Mouse (Mus musculus) adrenal gland, adult 8-10 months (tissue): Measurements from ENCODE around the gene Arhgef33. TPM values are rescaled to one million over a fixed set of nuclear protein-coding genes. Genes with fewer than 3 reads are reported as not detected.
"Not testable (repeated sequence)": the region's sequence is repeated elsewhere in the genome, so short reads cannot be mapped to it uniquely, and the experiment has no call there.

Experiments used
- DNase-seq: peaks from one replicate; pipeline ENCODE4 v3.0.0; 2022
- total RNA-seq, 4 experiments: library from RNA; stranded (reverse); gene quantifications; 2 replicates each; pipeline ENCODE4 v1.2.4; 2022

Gene Arhgef33
- total RNA-seq, 4 experiments from 2014 or later, result 0.78 to 2.8 (median 1.3) TPM

GRCm38 (mm10) chr17:80346591-80347125 lies 39.5 kb downstream of the Arhgef33 start:
- no peak for DNase-seq

GRCm38 (mm10) chr17:80347234-80347633 lies 40.0 kb downstream of the Arhgef33 start:
- DNase-seq, result no peak

GRCm38 (mm10) chr17:80360245-80360644 lies 53.0 kb downstream of the Arhgef33 start:
- no peak for DNase-seq

GRCm38 (mm10) chr17:80367276-80367675 lies 60.1 kb downstream of the Arhgef33 start:
- no peak for DNase-seq

- no peak for DNase-seq
Measured at GRCm38 (mm10) chr17:80368606-80369005, 61.4 kb downstream of the Arhgef33 start.

GRCm38 (mm10) chr17:80372989-80373725 lies 66.0 kb downstream of the Arhgef33 start, which contains the start of gene Gm10190:
Gene Gm10190 (minus strand): TSS chr17:80373541.
- DNase-seq, result peak; percentile 81

- no peak for DNase-seq
Measured at GRCm38 (mm10) chr17:80373726-80374096, 66.5 kb downstream of the Arhgef33 start.

- not testable (repeated sequence) for DNase-seq
Measured at GRCm38 (mm10) chr17:80378386-80378785, 71.2 kb downstream of the Arhgef33 start.

- no peak for DNase-seq
Measured at GRCm38 (mm10) chr17:80385671-80386070, 78.5 kb downstream of the Arhgef33 start.

GRCm38 (mm10) chr17:80390024-80390423 lies 82.8 kb downstream of the Arhgef33 start:
- no peak for DNase-seq

- DNase-seq, result peak; percentile 38
Measured at GRCm38 (mm10) chr17:80391423-80392403, 84.5 kb downstream of the Arhgef33 start.

- no peak for DNase-seq
Measured at GRCm38 (mm10) chr17:80398243-80398642, 91.0 kb downstream of the Arhgef33 start.

GRCm38 (mm10) chr17:80411182-80411581 lies 104.0 kb downstream of the Arhgef33 start:
- DNase-seq, result no peak

- DNase-seq, result no peak
Measured at GRCm38 (mm10) chr17:80418572-80419210, 111.5 kb downstream of the Arhgef33 start.

- no peak for DNase-seq
Measured at GRCm38 (mm10) chr17:80420998-80421397, 113.8 kb downstream of the Arhgef33 start.

GRCm38 (mm10) chr17:80426171-80426570 lies 119.0 kb downstream of the Arhgef33 start:
- DNase-seq, result no peak

GRCm38 (mm10) chr17:80426901-80427300 lies 119.7 kb downstream of the Arhgef33 start:
- DNase-seq, result no peak

- no peak for DNase-seq
Measured at GRCm38 (mm10) chr17:80427966-80428365, 120.8 kb downstream of the Arhgef33 start.

GRCm38 (mm10) chr17:80431997-80432396 lies 124.8 kb downstream of the Arhgef33 start:
- no peak for DNase-seq

- DNase-seq, result no peak
Measured at GRCm38 (mm10) chr17:80434430-80434829, 127.2 kb downstream of the Arhgef33 start.

- DNase-seq, result no peak
Measured at GRCm38 (mm10) chr17:80435680-80436079, 128.5 kb downstream of the Arhgef33 start.

- DNase-seq, result no peak
Measured at GRCm38 (mm10) chr17:80445433-80445832, 138.2 kb downstream of the Arhgef33 start.
